Mouse (Mus musculus): Measurements from ENCODE around the gene Olfr157.
"Not testable (repeated sequence)": the region's sequence is repeated elsewhere in the genome, so short reads cannot be mapped to it uniquely, and the experiment has no call there.

Gene Olfr157

DNA sequence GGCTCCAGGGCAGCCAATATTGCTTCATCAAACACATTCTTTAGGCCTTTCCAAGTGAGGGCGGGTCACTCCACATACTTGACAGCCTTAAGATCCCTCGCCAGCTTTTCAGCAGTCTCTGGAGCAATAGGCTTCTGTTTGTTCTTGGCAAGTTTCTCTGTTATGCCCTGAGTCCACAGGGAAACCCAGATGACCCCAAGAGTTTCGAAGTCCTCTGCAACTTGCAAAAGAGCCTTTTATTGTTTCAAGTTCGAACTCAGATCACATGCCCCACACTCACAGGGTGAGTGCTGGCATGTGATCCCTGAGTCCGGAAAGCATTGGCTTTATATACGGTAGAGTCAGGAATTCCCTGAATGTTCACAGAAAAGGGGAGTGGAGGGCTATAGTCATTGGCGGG lies 41.1 kb downstream of the Olfr157 start:
- peak; percentile 18 for DNase-seq (ENCODE audit: low read depth, low spot score)

DNA sequence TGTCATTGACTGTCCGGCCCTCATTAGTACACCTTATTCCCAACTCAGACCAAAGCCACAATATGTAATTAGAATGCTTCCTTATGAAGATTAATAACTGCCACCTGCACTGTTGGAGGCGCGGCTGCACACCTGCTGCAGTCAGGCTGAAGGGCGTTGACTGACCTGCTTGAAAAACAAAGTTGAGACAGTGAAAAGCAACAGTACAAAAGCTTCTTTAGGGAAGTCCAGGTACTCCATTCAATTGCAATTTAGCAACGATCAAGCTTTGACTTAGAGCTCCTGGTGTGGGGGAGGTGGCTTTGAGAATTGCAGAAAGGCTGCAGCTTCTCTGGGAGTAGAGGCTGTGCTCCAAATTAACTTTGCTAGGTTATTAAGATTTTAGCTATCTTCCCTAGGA lies 44.2 kb downstream of the Olfr157 start:
- not testable (repeated sequence) for DNase-seq (ENCODE audit: low read depth, low spot score)

DNA sequence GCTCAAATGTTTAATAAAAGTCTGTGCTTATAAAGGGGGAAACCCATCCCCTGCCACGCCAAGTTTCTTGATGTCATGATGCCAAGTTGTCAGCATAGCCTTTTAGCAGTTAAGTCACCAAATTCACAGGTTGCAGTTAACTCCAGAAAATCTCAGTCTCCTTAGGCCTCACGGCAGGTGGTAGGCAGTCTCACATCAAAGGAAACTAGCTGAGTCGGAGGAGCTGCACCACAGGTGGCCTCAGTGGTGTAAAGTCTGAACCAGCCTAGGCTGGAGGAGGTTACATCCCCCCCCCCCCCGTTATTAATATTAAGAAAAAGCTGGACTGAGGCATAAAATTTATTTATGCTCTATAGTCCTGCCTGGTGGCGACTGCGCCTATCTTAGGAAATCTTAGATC lies 44.7 kb downstream of the Olfr157 start:
- no peak for DNase-seq (ENCODE audit: low read depth, low spot score)
